Mouse (Mus musculus) central nervous system, embryonic 18 days (tissue): ENCODE measurements around the gene Scgb1c1. TPM values are rescaled to one million over a fixed set of nuclear protein-coding genes. Genes with fewer than 3 reads are reported as not detected.

Experiments used
- polyA plus RNA-seq: library from polyadenylated mRNA; depleted of rRNA; stranded (reverse); fragments of >200 nt; gene quantifications from 2 replicates; pipeline ENCODE4 v1.2.3, GENCODE M21; 2012; rRNA removed

Gene Scgb1c1
- 0.25 TPM in 1 of 2 replicates, not detected in the other for polyA plus RNA-seq

GRCm38 (mm10) chr7:140844905-140845665, at the start of gene Scgb1c1:
Gene Scgb1c1 (plus strand): TSS chr7:140845547.

GRCm38 (mm10) chr7:140821653-140822329, 23.6 kb upstream of the Scgb1c1 start, which contains the start of gene Zfp941:
Gene Zfp941 (minus strand): TSS chr7:140822178.

DNA sequence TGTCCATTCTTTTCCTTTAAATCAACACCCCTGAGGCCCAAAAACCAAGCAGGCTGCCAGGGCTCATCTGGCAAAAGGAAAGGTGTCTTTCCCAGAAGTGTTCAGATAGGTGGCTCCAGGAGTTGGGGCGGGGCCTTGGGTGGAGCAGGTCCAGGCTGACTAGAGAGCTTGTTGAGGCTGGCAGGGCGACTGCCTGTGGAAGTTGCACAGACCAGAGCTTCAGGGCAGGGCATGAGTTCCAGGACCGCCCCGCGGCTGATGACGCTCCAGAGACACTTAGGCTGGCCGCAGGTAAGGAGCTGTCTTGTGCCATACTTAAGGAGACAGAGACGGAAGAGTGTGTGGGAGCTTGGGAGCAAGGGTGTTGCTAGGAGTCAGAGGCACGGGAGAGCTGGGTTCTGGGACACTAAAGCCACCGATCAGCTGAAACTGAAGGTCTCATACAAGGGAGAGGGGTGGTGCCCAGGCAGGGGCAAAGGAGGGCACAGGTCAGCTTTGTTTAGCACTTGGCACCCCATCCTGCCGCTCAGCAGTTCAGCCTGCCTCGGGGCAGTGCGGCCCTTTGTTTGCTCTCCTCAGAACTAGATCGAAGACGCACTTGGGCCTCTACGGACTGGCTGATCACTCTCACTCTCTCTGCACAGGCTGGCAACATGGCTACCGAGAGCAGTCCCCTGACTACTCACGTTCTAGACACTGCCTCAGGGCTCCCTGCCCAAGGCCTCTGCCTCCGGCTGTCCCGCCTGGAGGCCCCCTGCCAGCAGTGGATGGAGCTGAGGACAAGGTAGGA, 10.2 kb upstream of the Scgb1c1 start, which contains the start of gene Urah:
Gene Urah, plus strand, starts transcription at position 51 of the 790 bp plus-strand sequence.

DNA sequence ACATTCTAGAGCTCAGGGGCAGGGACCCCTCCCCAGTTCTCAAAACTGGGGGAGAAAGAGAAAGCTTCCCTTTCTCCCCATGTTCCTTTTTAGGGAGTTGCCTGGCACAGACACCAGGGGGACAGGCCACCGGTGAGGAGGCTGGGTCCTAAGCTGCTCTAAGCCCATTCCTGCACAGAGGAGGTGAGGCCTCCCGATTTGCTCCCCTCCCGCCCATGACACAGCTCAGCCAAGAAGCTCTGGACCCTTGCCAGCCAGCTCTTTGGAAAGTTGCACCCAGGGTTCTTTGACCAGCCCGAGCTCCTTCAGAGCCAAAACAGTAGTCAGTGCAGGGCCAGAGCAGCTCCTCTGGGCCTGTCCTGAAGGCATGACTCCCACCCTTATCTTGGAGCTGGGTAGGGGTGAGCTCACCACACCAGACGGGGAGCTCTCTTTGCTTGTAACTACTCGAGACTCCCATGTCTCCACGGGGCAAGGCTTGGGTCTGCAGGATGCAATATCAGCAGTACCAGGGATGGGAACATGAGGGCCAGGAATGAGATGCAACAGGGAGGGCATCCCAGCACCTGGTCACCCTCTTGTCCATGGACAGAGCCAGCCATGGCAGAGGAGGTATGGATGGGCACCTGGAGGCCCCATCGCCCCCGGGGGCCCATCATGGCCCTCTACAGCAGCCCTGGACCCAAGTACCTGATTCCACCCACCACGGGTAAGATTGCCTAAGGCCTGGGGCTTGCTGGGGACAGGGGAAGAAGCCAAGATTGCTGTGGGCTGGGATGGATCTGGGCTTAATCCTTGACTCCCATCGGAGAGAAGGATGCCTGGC, 2.6 kb downstream of the Scgb1c1 start, which contains the start of gene Odf3:
Gene Odf3, plus strand, starts transcription at position 51 of the 826 bp plus-strand sequence.

GRCm38 (mm10) chr7:140855860-140856784, 10.8 kb downstream of the Scgb1c1 start, which contains the start of gene Gm45785:
Gene Gm45785 (minus strand): TSS chr7:140856331.

DNA sequence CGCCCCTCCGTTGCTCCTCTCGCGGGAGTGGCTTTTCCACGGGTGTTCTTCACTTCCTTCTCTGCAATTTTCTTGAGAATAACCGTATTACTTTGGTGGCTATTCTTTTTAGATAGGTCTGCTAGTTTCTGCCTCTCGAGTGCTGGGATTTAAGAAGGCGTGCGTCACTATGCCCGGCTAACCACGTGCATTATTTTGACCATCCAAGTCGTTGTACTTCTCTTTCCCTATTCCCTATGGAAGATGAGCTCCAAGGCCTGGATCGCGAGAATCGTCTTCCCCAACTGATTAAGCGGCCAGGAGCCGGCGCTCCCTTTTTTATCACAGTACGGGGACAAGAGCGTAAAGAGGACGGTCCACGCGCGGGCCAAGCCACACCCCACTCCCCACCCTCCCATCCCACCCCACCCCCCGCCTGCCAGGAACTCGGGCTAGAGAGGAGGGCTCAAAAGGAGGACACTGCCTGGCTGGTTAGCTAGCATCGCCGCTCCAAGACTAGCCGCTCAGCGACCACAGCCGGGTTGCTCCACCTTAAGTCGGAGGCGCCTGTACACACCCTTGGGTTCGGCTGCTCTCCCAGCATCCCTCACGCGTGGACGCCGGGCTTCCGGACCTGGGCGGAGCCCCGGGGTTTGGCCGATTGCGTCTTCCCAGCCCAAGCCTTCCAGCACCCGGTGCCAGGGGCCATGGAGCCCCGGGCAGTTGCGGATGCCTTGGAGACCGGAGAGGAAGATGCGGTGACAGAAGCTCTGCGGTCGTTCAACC, 11.6 kb downstream of the Scgb1c1 start, which contains the start of gene Ric8a:
Gene Ric8a, plus strand, starts transcription at position 173 of the 765 bp plus-strand sequence.

DNA sequence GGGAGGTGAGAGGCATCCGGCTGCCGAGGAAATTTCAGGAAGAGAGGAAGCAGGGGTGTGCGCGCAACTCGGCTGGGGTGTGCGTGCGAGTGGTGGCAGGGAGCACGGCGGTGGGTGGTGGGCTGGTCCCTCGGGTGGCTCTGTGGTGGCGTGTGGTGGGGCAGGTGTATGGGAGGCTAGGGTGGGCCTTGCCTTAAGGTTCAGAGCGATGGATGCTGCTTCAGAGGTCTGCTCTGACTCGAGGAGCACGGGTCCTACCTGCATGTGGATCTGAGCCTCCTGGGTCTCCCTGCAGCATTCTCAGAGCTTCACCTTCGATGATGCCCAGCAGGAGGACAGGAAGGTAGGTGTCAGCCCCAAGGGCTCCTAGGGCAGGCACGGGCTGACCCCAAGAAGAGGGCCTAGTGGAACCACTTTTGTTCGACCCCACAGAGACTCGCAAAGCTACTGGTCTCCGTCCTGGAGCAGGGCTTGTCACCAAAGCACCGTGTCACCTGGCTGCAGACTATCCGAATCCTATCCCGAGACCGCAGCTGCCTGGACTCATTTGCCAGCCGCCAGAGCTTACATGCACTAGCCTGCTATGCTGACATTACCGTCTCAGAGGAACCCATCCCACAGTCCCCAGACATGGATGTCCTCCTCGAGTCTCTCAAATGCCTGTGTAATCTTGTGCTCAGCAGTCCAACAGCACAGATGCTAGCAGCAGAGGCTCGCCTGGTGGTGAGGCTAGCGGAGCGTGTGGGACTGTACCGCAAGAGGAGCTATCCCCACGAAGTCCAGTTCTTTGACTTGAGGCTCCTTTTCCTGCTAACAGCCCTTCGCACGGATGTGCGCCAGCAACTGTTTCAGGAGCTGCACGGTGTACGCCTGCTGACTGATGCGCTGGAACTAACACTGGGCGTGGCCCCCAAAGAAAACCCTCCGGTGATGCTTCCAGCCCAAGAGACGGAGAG, 12.5 kb downstream of the Scgb1c1 start, which contains the start of gene Bet1l:
Gene Bet1l, minus strand, starts transcription at position 28 of the 956 bp plus-strand sequence.

GRCm38 (mm10) chr7:140881696-140882468, 36.5 kb downstream of the Scgb1c1 start, which contains the start of the genes Psmd13 and Sirt3:
Gene Psmd13 (plus strand): TSS chr7:140881968.
Gene Sirt3 (minus strand): TSS chr7:140882309.

Other genes starting within 250 kb of the Scgb1c1 start
- under 0.01 TPM in 1 of 2 replicates, not detected in the other for gene Olfr46, start 244.3 kb upstream of the Scgb1c1 start, polyA plus RNA-seq
- not detected in 2 replicates for gene Olfr61, start 216.6 kb upstream of the Scgb1c1 start, polyA plus RNA-seq
- not detected in 2 replicates for gene Olfr53, start 199.1 kb upstream of the Scgb1c1 start, polyA plus RNA-seq
- gene Olfr539, start 185.6 kb upstream of the Scgb1c1 start, polyA plus RNA-seq: 0.01 TPM in 2 replicates
- not detected in 2 replicates for gene Olfr45, start 163.6 kb upstream of the Scgb1c1 start, polyA plus RNA-seq
- gene Olfr541, start 148.3 kb upstream of the Scgb1c1 start, polyA plus RNA-seq: not detected in 2 replicates
- gene Cyp2e1, start 81.8 kb upstream of the Scgb1c1 start, polyA plus RNA-seq: not detected in 2 replicates
- 0.26 and 0.66 TPM in 2 replicates for gene Syce1, start 57.7 kb upstream of the Scgb1c1 start, polyA plus RNA-seq
- gene Zfp941, start 23.4 kb upstream of the Scgb1c1 start, polyA plus RNA-seq: 11.1 and 13.3 TPM in 2 replicates
- gene Urah, start 10.5 kb upstream of the Scgb1c1 start, polyA plus RNA-seq: 0.24 and 1.4 TPM in 2 replicates
- 0.12 and 0.16 TPM in 2 replicates for gene Odf3, start 2.3 kb downstream of the Scgb1c1 start, polyA plus RNA-seq
- 0.24 and 0.28 TPM in 2 replicates for gene Gm45785, start 10.8 kb downstream of the Scgb1c1 start, polyA plus RNA-seq
- 103 and 106 TPM in 2 replicates for gene Ric8a, start 11.4 kb downstream of the Scgb1c1 start, polyA plus RNA-seq
- gene Bet1l, start 12.0 kb downstream of the Scgb1c1 start, polyA plus RNA-seq: 33.4 and 36.0 TPM in 2 replicates
- gene Psmd13, start 36.4 kb downstream of the Scgb1c1 start, polyA plus RNA-seq: 140 and 147 TPM in 2 replicates
- gene Sirt3, start 36.8 kb downstream of the Scgb1c1 start, polyA plus RNA-seq: 57.5 and 62.3 TPM in 2 replicates
- 3.9 TPM in 1 of 2 replicates, not detected in the other for gene Cox8b, start 54.9 kb downstream of the Scgb1c1 start, polyA plus RNA-seq
- 0.59 and 0.66 TPM in 2 replicates for gene Nlrp6, start 75.4 kb downstream of the Scgb1c1 start, polyA plus RNA-seq
- 9.8 and 11.2 TPM in 2 replicates for gene Pgghg, start 95.8 kb downstream of the Scgb1c1 start, polyA plus RNA-seq
- gene Ifitm5, start 104.7 kb downstream of the Scgb1c1 start, polyA plus RNA-seq: 0.48 and 7.3 TPM in 2 replicates
- 0.21 TPM in 1 of 2 replicates, not detected in the other for gene Gm45717, start 110.4 kb downstream of the Scgb1c1 start, polyA plus RNA-seq
- 139 and 160 TPM in 2 replicates for gene Ifitm2, start 110.4 kb downstream of the Scgb1c1 start, polyA plus RNA-seq
- gene Ifitm1, start 121.7 kb downstream of the Scgb1c1 start, polyA plus RNA-seq: 33.6 and 57.6 TPM in 2 replicates
- 43.6 and 46.5 TPM in 2 replicates for gene Ifitm3, start 165.2 kb downstream of the Scgb1c1 start, polyA plus RNA-seq
- 0.56 and 0.82 TPM in 2 replicates for gene Ifitm6, start 172.4 kb downstream of the Scgb1c1 start, polyA plus RNA-seq
- not detected in 2 replicates for gene Gm17387, start 183.6 kb downstream of the Scgb1c1 start, polyA plus RNA-seq
- gene B4galnt4, start 215.6 kb downstream of the Scgb1c1 start, polyA plus RNA-seq: 186 and 189 TPM in 2 replicates
- 0.04 and 1.6 TPM in 2 replicates for gene Pkp3, start 232.7 kb downstream of the Scgb1c1 start, polyA plus RNA-seq